Mouse (Mus musculus) heart, embryonic 14.5 days (tissue): Measurements from ENCODE around the gene Rai14. TPM values are rescaled to one million over a fixed set of nuclear protein-coding genes. Genes with fewer than 3 reads are reported as not detected.

Source experiments
- ATAC-seq: fragments of 200-750 bp; cut with Nextera tagmentation; 2 replicates; pipeline ENCODE4 v1.8.0; 2017; ENCODE audit warnings: low read depth, moderate TSS enrichment; ENCODE audit not compliant: insufficient number of reproducible peaks, insufficient read depth, low FRiP score
- H3K27ac ChIP-seq, 2 experiments: fragments of 200-500 bp in 1 of 2; fragments of 300-500 bp in 1 of 2; sonication (generic) in 1 of 2; replicated peaks in 1 of 2; 2 replicates each; pipeline ENCODE4 v1.5.1; 2012 to 2014; ENCODE audit warnings: low read depth in 2 of 2, low read length in 2 of 2, control low read depth in 1 of 2, mild to moderate bottlenecking in 1 of 2, mixed read lengths in 1 of 2; ENCODE audit not compliant: control insufficient read depth in 1 of 2, insufficient read depth in 1 of 2
- H3K27me3 ChIP-seq: fragments of 300-500 bp; sonication (generic); 2 replicates; pipeline ENCODE4 v1.6.1; 2014; ENCODE audit warnings: mild to moderate bottlenecking, low read length, control low read depth; ENCODE audit not compliant: control insufficient read depth, insufficient read depth
- H3K36me3 ChIP-seq: fragments of 300-500 bp; sonication (generic); 2 replicates; pipeline ENCODE4 v1.6.1; 2014; ENCODE audit warnings: mild to moderate bottlenecking, control low read depth, low read length, mixed read lengths; ENCODE audit not compliant: control insufficient read depth, insufficient read depth
- H3K4me1 ChIP-seq, 2 experiments: fragments of 200-500 bp in 1 of 2; fragments of 300-500 bp in 1 of 2; sonication (generic) in 1 of 2; 2 replicates each; pipeline ENCODE4 v1.6.1; 2012 to 2014; ENCODE audit warnings: low read length in 2 of 2, control low read depth in 1 of 2, mixed read lengths in 1 of 2; ENCODE audit not compliant: control insufficient read depth in 2 of 2, insufficient read depth in 2 of 2
- H3K4me2 ChIP-seq: fragments of 300-500 bp; sonication (generic); 2 replicates; pipeline ENCODE4 v1.6.1; 2014; ENCODE audit warnings: mild to moderate bottlenecking, low read length
- H3K4me3 ChIP-seq, 2 experiments: fragments of 200-500 bp in 1 of 2; fragments of 300-500 bp in 1 of 2; sonication (generic) in 1 of 2; 2 replicates each; pipeline ENCODE4 v1.5.1; 2012 to 2014; ENCODE audit warnings: low read length in 2 of 2, mild to moderate bottlenecking in 2 of 2, control low read depth in 1 of 2, low read depth in 1 of 2, moderate library complexity in 1 of 2; ENCODE audit not compliant: control insufficient read depth in 1 of 2, insufficient read depth in 1 of 2
- H3K9ac ChIP-seq: fragments of 300-500 bp; sonication (generic); 2 replicates; pipeline ENCODE4 v1.6.1; 2014; ENCODE audit warnings: mild to moderate bottlenecking, low read length
- H3K9me3 ChIP-seq: fragments of 300-500 bp; sonication (generic); 2 replicates; pipeline ENCODE4 v1.6.1; 2016; ENCODE audit warnings: low read length, control low read depth; ENCODE audit not compliant: control insufficient read depth
- WGBS: fragments of 180-500 bp; shearing (Covaris S2); extraction: QIAGEN DNeasy Blood & Tissue Kit; methylation state at CpG from one replicate; pipeline ENCODE4 v1.1.7; 2014; 5-methylcytosine and 5-hydroxymethylcytosine counted together
- polyA plus RNA-seq: library from polyadenylated mRNA; unstranded; fragments of >200 nt; fragmentation: Nextera tagmentation; extraction: Ambion mirVana; gene quantifications from 2 replicates; pipeline ENCODE4 v1.2.1, GENCODE M21; 2014

Gene Rai14
- polyA plus RNA-seq, 1 experiment from 2014 or later, result 12.9 TPM

- no peak for ATAC-seq
- 25% methylated on average over 10 of the region's 10 CpGs for WGBS
- Histone ChIP-seq H3K9ac (no peak overlapping the region), H3K4me1 (peaks cover 13 to 30% of the 10 kb centered on the region in 2 experiments), H3K36me3 (no peaks in the 10 kb centered on the region), H3K27me3 (peaks cover 28% of the 10 kb centered on the region), H3K27ac (no peak overlapping the region), H3K9me3 (no peaks in the 10 kb centered on the region), H3K4me3 (no peak overlapping the region), H3K4me2 (no peak overlapping the region)
These were observed 46.1 kb downstream of the Rai14 start for GRCm38 (mm10) chr15:10668120-10668900.

DNA sequence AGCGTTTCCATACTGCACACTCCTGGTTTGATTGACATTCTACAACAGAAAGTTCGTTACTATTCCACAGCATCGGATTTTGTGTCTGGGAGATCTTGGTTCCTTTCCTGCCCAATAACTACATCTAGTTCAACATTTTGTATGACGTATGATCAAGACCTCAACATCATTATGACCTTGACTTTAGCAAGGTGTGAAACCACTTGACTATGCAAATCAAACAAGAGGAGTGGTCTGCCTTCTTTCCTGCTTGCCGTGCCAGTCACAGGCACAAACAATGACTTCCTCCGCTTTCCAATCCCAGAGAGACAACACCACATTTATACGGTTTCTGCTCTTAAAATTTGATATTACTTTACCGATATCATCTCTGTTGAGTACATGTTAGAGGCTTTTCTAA is 48.6 kb downstream of the Rai14 start:
- H3K4me1 ChIP-seq, result peaks cover 14 to 38% of the 10 kb centered on the region in 2 experiments
- H3K27me3 ChIP-seq, result peaks cover 18% of the 10 kb centered on the region
- ATAC-seq, result no peak
- H3K4me3 ChIP-seq, result no peak overlapping the region
- no peaks in the 10 kb centered on the region for H3K36me3 ChIP-seq
- H3K9ac ChIP-seq, result no peak overlapping the region
- H3K4me2 ChIP-seq, result no peak overlapping the region
- no peak overlapping the region for H3K27ac ChIP-seq
- WGBS, result 70% methylated on average over 8 of the region's 8 CpGs
- no peaks in the 10 kb centered on the region for H3K9me3 ChIP-seq

GRCm38 (mm10) chr15:10664529-10664898 is 49.9 kb downstream of the Rai14 start:
- H3K4me3 ChIP-seq, result no peak overlapping the region
- no peak overlapping the region for H3K4me2 ChIP-seq
- peaks cover 14 to 38% of the 10 kb centered on the region in 2 experiments for H3K4me1 ChIP-seq
- no peak overlapping the region for H3K9ac ChIP-seq
- no peak overlapping the region for H3K27ac ChIP-seq
- ATAC-seq, result no peak
- WGBS, result 74% methylated on average over 5 of the region's 5 CpGs
- H3K36me3 ChIP-seq, result no peaks in the 10 kb centered on the region
- no peaks in the 10 kb centered on the region for H3K9me3 ChIP-seq
- H3K27me3 ChIP-seq, result peaks cover 11% of the 10 kb centered on the region

GRCm38 (mm10) chr15:10663793-10664528 is 50.5 kb downstream of the Rai14 start:
- ATAC-seq, result no peak
- no peak overlapping the region for H3K4me2 ChIP-seq
- H3K36me3 ChIP-seq, result no peaks in the 10 kb centered on the region
- H3K4me3 ChIP-seq, result no peak overlapping the region
- H3K27ac ChIP-seq, result no peak overlapping the region
- H3K4me1 ChIP-seq, result peaks cover 12 to 38% of the 10 kb centered on the region in 2 experiments
- 44% methylated on average over 5 of the region's 5 CpGs for WGBS
- H3K9me3 ChIP-seq, result no peaks in the 10 kb centered on the region
- H3K27me3 ChIP-seq, result peaks cover 6% of the 10 kb centered on the region
- H3K9ac ChIP-seq, result no peak overlapping the region

DNA sequence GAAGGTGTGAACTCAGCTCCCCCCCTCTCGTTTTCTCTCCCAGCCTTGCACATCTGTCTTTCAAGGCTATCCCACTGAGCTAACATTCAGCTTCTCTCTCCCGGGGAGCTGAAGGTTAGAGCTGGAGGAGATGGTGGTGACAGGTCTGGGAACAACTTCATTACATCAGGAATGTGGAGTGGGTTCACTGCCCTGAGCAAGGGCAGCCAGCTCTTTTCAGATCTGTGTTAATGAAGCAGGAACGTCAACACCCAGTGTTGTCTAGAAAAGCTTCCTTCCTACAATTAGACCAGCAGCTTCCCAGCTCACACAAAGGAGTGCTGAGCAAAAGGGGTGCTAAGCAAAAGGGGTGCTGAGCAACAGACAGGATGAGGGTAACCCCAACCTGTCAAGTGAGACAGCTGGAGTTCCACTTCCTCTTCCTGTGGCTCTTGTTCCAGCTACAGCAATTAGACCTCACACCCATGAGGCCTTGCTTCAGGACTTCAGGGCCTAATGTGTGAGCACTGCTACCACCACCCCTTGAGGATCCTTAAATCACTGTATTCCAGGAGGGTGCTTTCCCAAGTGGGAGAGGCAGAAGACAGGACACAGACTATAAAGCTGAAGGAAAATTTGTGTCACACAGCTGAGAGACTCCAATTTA is 52.3 kb downstream of the Rai14 start:
- Histone ChIP-seq H3K27me3 (no peaks in the 10 kb centered on the region), H3K9ac (no peak overlapping the region), H3K36me3 (no peaks in the 10 kb centered on the region), H3K4me3 (no peak overlapping the region), H3K9me3 (no peaks in the 10 kb centered on the region), H3K27ac (0 out of 4 replicates have a peak overlapping the region, but pooled peaks of 1 of the 2 experiments have one; percentile 28), H3K4me2 (0 out of 2 replicates have a peak overlapping the region, but pooled peaks have one; percentile 8), H3K4me1 (peaks cover 8 to 22% of the 10 kb centered on the region in 2 experiments)
- 12% methylated on average over 3 of the region's 3 CpGs for WGBS
- ATAC-seq, result peak; percentile 66; the same call in 1 of the 2 replicates

GRCm38 (mm10) chr15:10658803-10659202 is 55.6 kb downstream of the Rai14 start:
- Histone ChIP-seq H3K36me3 (no peaks in the 10 kb centered on the region), H3K4me3 (no peak overlapping the region), H3K4me2 (no peak overlapping the region), H3K4me1 (peaks cover 6 to 12% of the 10 kb centered on the region in 2 experiments), H3K9ac (no peak overlapping the region), H3K27me3 (peaks cover 9% of the 10 kb centered on the region; the same call in 1 of the 2 replicates), H3K9me3 (no peaks in the 10 kb centered on the region), H3K27ac (no peak overlapping the region)
- 74% methylated on average over 2 of the region's 2 CpGs for WGBS
- ATAC-seq, result no peak; the same call in 1 of the 2 replicates

DNA sequence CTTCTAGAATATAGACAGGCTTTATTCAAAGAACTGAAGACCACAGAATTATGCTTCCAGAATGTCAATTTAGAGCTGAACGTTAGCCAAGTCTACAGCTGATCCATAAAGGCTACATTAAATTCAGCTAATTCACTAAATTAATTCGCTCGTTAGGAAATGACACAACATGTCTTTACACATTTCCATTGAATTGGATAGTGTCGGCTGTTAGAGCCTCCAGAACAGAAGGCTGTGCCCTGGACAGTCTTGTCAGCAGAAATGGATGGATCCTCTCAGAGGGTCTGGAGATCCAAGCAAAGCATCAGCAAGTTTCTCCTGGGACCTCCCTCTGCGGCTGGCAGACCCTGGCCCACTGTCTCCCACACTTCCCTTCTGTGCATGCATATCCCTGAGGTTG is 58.3 kb downstream of the Rai14 start:
- Histone ChIP-seq H3K27ac (no peak overlapping the region), H3K27me3 (peaks cover 9% of the 10 kb centered on the region; the same call in 1 of the 2 replicates), H3K4me3 (no peak overlapping the region), H3K9ac (no peak overlapping the region), H3K36me3 (no peaks in the 10 kb centered on the region), H3K4me1 (no peaks in the 10 kb centered on the region), H3K4me2 (no peak overlapping the region), H3K9me3 (no peaks in the 10 kb centered on the region)
- ATAC-seq, result no peak
- 87% methylated on average over 5 of the region's 5 CpGs for WGBS
